Mouse (Mus musculus) embryo, embryonic 10 days (tissue): ENCODE measurements around the gene Apbb2.
A peak's percentile ranks its signal among the peaks of the same experiment; 100 is the strongest.

Experiments used
- DNase-seq: peaks from one replicate; pipeline ENCODE4 v3.0.0-alpha.2; 2015; ENCODE audit warnings: low spot score

Gene Apbb2

DNA sequence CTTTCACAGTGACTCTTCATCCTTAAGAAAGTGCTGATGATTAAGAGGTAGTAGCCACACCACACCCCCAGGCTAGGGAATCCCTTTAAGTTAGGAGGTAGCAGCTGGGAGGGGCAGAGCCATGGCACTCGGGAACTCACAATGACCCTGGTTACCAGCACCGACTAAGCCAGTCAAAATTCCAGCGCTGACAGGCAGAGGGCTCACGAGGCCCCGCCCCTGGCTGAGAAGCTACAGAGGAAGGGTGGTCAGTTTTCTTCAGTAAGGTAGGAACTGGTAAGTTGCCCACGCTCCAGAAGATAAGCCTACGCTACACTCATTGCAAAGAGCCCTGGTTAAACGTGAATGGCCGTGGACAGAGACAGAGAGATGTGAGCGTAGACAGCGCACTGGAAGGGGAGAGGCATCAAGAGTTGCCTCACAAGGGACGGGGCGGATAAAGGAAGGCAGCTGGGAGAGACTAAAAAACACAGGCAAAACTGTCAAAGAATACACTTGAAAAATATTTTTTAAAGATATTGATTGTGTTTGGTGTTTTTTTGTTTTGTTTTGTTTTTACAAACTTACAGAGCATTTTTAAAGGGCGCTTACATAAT, 100.1 kb downstream of the Apbb2 start:
- peak; percentile 65 for DNase-seq

DNA sequence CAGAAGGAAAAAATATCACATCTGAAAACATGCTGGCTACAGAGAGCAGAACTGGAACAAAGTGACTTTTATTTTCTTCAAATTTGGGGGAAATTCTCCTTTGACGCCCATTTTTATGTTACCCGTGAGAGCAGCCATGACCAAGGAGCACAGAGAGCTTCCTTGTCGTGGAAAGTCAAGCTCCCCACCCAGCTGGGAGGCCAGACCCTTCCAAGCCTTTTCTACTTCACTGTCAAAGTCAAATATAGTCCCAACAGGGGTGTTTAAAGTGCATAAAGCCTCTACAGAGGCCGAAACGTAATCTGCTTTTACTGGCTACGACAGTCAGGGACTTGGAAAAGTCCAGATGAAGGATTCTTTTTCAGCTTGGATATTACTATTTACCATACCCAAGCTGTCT, 101.1 kb downstream of the Apbb2 start:
- no peak for DNase-seq

DNA sequence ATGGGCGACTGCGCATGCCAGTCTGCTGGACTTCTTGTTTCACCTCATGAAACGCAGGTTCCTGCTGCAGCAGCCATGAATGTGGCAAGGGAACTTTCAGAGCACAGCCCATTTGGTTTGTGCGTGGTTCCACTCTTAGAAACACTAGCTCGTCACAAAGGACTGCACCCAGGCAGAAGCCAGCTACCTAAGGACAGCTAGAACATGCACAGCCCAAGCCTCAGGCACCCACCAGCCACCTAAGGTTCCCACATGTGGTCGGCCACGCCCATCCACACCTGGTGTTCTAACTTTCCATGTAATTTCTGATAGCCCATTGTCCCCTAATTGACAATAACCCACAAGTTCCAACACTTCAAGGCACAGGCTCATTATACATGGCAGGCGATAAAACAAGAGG, 102.3 kb downstream of the Apbb2 start:
- DNase-seq, result no peak

DNA sequence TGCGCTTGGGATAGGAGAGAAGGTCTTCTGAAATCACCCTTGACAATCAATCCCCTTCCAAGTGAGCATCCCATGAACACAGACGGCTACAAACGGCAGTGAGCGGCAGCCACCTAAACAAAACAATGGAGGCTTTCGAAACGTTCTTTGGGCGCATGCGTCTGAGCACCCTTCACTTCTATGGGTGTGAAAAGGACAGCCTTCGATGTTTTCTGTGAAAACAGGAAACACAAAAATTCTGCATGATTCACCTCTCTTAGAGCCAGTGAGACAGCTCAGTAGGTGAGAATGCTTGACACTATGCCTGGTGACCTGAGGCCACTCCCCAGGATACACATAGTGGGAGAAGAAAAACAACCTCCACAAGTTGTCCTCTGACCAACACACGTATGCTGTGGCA, 103.3 kb downstream of the Apbb2 start:
- DNase-seq, result no peak

DNA sequence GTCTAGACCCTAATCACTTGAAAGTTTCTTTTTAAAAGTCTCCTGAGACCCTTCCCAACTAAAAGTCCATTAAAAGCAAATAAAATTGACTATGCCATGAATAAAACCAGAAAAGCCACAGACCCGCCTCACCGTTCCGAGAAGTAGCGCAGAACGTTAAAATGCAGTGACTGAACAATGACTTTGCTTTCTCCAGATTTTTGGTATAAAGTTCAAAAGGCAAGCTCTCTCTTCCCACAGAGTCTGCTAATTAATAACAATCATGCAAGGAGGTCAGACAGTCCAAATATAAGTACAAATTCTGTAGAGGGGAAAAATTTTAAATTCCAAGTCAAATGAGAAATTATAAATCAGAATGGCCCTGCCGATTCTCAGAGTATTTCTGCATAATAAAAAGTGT, 103.9 kb downstream of the Apbb2 start:
- no peak for DNase-seq

DNA sequence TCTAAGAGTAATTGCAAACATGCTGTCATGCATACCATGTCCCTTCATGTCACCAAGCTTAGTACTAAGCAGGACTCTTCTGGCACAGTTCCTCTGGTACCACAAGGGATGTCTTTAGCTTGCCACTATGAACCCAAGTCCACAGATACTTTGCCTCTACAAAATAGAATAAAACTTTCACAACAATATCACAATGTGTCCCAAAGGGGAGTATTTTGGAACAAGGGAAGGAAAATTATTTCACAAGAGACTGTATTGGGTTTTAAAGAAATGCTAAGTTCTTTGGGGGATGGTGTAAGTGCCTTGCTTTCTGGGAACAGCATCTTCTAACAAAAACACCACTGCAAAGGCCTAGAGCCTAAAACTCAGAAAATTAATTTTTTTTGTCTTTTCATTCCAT, 105.2 kb downstream of the Apbb2 start:
- no peak for DNase-seq

DNA sequence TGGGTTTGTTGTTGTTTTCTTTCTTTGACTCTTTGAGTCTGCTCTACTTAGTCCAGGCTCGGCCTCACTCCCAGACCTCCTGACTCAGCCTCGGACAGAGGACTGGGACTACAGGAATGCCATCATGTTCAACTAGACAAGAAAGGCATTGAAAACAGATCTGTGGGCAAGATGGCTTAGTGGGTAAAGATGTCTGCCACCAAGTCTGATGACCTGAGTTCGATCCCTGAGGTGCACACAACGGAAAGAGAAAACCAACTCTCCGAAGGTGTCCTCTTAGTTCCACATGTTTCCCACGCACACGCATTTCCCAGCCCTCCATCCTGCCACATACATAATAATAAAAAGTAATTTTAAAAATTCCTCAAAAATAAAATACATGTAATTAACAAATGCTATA, 106.1 kb downstream of the Apbb2 start:
- DNase-seq, result no peak

DNA sequence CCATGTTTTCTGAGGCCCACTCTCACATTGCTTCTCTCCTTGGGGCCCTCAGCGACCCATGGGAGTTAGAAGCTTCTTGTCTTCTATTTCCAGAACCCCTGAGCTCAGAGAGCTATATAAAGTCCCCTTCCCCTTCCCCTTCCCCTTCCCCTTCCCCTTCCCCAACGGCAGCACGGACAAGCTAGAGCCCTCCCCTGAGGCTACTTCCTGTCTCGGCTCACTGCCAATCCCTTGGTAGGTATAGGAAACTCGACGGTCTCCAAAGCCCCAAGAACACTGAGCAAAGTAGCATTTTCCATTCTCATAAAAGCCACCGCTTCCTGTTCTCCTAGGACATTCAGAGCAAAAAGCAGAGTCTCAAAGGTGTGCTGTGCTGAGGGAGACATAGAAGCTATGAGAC, 107.9 kb downstream of the Apbb2 start:
- DNase-seq, result no peak

DNA sequence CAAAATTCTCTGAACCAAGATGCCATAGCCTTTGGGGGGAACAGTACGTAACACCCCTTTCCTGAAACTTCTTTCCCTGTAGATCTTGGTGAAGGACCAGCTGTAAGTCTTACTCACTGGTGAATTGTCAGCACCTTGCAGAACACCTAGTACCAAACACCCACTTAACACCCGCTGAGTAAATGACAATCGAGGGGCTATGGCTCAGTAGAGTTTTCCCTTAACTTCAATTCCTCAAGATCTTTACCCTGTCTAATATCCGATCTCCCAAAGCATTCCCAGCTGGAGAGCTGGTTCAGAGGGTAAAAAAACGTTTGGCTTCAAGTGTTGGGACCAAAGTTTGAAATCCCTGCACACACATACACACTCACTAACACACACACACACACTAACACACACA, 109.4 kb downstream of the Apbb2 start:
- no peak for DNase-seq

DNA sequence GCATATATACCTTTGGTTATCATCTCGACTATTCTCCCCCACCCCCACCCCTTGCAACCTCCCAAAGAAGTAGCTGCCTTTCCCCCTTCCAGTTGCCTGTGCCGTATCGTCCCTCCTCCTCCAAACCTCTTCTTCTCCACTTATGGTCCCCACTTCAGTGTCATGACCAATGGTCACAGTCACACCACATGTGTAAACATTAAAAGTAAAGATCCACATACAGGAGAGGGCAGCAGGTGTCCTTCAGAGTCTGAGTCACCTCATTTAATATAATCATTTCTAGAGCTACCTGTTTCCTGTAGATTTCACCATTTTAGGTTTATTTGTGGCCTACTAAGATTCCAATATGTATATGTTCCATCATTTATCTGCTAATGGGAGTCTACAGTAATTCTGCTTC, 113.0 kb downstream of the Apbb2 start:
- DNase-seq, result no peak

DNA sequence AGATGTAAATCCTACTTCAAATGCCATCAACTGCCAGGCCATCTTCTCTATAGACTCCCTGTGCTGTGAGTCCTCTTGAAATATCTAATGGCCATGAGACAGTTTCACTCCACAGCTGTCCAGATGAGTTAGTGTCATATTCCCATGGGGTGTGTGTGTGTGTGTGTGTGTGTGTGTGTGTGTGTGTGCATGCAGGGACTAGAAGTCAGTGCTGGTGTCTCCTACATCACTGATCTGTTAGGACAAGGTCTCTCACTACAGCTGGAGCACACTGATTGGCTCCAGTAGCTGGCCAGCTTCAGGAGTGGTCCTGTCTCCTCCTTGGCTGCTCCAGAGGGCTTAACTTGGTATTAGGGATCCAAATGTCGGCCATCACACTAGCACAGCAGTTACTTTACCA, 113.5 kb downstream of the Apbb2 start:
- no peak for DNase-seq

DNA sequence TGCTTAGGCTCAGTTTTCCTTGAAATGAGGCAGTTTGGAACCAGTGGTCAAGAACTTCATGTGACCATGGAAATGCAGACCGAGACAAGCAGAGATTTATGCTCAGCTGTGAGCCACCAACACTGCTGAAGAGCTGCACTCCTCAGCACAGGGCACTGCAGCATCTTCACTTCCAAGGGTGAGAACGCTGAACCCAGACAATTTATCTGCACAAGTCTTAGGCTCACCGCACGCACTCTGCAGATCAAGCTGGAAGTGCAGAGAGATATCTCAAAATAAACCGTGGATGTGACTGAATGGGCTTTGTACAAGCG, 114.2 kb downstream of the Apbb2 start:
- DNase-seq, result no peak

DNA sequence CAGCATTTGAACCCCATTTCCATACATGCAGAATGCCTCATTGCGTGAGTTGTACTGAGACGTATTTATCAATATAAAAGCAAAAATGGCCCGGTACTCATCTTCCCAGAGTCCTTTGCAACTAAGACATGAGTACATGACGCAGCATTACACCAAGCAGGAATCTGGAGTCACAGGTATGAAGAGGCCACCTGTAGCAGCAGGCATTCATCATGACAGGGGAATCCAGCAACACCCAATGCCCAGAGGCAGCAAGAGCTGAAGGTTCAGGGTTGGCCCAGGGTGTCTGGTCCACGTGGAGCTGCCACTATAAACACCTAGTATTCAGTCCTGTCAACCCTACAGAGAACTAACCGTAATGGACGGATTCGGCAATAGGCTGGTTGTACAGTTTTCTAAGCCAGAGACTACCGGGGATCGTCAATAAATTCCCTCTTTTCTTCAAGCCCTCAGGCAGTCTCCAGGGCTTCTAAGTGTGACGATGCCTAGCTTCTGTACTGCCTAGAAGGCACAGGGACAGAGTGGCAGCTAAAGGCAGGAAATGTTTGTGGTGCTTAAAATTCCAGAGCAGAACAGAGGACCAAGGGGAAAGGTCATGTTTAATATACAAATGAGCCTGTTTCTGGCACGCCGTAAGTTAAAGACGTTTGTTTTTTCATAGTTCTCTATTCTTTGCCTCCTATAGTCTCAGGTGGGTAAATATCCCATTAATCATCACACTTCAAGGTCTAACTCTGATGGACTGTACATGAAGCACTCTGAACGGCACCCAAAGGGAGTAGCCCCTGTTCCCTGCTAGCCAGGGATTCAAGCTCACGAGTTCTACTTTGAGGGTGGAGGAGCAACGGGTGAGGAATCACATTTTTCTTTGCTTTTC, 114.8 kb downstream of the Apbb2 start:
- peak; percentile 57 for DNase-seq

DNA sequence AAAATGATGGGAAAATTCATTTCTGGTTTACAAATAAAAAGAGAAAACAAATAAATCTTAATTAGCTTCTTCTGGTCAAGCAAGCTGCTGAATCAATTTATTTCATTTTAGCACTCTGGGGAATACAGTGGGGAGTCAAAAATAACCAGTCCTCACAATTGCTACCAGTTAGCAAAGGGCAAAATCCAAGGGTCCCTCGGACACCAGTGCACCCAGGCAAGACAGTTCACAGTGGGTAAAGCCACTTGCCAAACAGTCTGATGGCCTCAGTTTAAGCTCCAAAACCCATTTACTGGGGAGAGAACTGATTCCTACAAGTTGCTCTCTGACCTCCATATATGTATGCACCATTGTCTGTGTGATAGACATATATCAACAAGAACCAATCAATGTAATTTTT, 115.6 kb downstream of the Apbb2 start:
- no peak for DNase-seq

DNA sequence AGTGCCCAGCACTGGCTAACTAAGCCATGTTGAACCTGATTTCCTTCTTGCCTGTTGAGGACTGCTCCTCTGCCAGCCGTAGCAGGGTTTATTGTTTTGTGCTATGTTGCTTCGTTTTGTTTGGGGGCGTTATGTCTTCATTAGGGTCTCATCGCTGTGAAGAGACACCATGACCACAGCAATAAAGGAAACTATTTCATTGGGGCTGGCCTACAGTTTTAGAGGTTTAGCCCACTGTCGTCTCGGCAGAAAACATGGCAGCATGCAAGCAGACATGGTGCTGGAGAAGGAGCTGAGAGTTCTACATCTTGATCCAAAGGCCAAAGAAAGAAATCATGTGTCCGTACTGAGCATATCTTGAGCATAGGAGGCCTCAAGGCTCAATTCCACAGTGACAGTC, 119.0 kb downstream of the Apbb2 start:
- DNase-seq, result no peak

DNA sequence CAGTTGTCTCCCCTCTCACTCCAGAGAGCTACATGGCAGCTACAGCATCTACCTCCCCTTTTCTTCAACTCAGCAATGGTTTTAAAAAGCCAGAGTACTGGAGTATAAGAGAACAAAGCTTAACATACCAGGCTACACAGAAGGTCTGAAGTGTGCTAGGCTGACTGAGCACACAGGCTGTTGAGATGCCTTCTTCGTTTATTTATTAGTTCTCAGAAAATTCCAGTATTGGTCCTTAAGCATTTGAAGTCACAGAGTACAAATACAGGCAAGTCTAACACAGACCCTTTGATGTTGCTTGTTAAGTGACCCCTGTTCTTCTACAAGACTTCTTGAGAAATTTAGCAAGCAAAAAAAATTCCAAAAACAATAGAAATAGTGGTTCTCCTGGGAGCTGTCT, 120.4 kb downstream of the Apbb2 start:
- no peak for DNase-seq

DNA sequence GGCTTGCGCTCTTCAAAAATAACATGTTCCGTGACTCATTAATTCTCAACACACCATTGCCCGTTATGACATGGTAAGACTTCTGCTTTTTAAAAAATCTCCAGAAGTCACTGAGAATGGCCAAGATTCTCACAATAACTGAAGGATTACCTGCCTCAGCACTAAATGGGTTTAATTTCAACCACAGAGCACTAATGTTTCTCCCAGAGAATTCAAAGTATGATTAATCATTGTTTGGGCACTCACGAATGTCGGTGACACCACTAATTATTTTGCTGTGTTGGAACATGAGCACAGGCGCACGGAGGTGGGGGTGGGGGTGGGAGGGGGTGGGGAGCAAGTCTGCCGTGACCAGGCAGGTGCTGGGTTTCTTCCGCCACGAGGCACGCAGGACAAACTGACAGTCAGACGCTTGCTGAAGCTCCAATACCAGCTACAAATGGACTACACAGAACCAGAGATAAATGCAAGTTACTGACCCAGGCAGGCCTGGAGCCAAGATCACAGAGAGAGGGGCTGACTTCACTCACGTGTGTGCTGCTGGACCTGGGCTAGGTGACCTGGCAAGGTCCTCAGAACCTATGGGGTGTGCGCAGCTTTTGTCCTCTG, 121.0 kb downstream of the Apbb2 start:
- DNase-seq, result no peak

DNA sequence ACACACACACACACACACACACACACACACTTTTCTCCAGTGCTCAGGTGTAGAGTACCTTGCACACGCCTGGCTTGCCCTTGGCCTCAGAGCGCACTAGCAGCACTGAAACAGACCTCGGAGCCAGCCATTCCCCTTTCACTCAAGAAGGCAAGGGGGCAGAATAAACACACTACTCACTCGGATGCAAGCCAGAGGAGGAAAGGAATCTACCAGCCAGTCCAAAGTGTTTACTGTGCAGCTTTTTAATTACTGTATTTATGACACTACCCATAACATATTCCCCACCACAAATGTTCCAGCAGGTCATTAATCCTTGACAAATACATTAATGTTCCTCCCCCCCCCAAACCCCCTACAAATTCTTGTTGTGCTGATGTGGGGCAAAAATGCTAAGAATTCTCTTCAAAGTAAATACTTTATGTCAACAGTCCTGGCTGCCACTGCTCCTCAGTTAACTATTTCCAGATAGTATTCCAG, 121.7 kb downstream of the Apbb2 start:
- DNase-seq, result no peak

DNA sequence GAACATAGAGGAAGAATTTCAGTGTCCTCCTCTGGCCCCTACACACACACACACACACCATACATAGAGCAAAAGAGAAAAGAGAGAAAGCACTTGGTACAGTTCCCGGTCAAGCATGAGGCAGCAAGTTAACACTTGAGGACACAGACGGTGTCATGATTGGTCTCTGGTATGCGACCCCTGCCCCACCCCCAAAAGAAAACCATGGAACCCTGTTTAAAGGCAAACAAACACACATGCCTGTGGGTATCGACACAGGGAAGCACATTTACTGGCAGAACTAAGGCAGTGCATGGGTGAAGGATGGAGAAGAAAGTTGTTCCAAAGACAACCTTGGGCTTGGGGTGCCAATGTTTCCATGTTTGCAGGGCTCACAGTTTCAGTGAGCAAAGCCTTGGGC, 123.9 kb downstream of the Apbb2 start:
- DNase-seq, result no peak

DNA sequence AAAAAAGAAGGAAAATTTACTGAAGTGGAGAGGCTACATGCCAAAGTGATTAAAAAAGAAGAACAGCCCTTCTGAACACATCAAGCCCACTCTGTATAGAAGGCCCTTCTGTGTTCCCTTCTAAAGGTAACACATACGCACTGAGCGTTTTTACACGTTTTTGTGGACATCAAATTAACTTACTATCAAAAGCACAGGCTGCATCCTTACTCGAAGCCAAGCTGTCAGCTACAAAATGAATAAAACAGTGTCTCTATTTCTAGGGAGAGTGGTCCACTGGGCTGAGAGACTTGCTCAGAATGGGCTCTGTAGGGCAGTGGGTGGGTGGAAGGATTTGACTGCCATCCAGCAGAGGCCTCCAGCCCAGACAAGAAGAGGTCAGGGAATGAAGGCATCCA, 126.0 kb downstream of the Apbb2 start:
- DNase-seq, result no peak

DNA sequence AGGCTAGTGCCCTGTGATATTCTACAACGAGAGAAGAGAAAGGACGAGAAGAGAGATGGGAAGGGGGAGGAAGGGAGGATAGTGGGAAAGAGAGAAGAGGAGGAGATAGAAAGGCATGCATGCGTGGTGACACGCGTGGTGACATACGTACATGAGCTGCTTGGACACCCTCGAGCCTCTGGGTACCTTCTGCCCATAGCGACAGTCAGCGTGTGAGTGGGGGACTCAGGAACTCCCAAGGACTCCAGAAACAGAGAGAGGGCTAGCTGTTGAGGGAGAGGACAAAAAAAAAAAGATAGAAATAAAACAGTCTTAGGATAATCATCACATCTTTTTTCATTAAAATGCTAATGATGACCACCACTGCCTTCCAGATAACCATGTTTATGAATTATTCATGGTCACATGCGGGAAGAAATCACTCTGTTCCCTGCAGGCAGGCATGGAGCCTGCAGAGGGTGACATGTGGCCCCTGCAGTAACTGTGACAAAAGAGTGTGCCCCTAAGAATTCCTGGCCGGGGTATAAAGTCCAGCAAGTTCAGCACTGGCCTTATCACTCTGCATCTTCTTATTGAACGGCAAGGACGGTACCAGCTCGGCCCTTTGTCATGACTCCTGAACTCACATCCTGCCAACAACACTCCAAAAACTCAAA, 126.5 kb downstream of the Apbb2 start:
- DNase-seq, result no peak

DNA sequence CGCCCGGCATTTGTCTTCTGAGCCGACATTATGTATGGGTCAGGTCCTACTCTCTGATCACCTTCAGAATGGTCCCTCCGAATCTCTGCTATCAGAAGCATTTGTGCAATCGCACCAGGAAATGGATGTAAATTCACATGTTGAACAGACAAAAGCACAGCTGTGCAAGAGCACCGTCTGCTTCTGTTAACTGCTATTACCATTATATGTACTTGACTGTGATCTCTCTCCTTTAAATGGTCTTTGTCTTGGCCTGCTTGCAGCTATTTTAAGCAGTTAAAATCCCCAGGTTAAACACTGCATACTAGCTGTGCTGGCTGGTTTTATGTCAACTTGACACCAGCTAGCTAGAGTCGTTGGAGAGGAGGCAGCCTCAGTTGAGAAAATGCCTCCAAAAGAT, 132.6 kb downstream of the Apbb2 start:
- no peak for DNase-seq

DNA sequence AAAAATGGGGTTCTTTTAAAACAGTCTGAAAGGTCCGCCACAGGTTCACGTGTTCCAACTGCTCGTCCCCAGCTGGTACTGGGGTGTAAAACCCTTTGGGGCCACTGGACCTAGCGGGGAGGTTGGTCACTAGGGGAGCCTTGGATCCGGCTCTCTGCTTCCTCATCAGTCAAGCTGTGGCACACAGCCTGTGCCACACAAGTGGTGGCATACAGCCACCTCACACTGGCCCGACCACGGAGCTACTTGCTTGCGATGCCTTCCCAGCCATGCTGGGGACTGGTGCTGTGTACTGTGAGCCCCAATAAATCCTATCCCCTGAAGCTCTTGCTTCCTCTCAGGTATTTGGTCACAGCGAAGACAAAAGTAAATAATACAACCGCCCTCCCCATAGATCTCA, 142.3 kb downstream of the Apbb2 start:
- no peak for DNase-seq
